Mouse (Mus musculus): ENCODE data around the gene Pbx3. TPM values are rescaled to one million over a fixed set of nuclear protein-coding genes. Genes with fewer than 3 reads are reported as not detected.

The Pbx3 gene
- polyA plus RNA-seq, 1 experiment from 2014 or later = 4.5 TPM

- no peaks in the 10 kb centered on the region for H3K9me3 ChIP-seq (replicated peaks; ENCODE audit: control insufficient read depth, low read length)
- no peaks in the 10 kb centered on the region for H3K27me3 ChIP-seq (ENCODE audit: control insufficient read depth, insufficient read depth, low read depth, low read length)
- 2% methylated on average over 15 of the region's 15 CpGs for WGBS (ENCODE audit: insufficient replicate concordance)
- no peak overlapping the region for H3K27ac ChIP-seq (ENCODE audit: low read length)
- H3K4me3 ChIP-seq (ENCODE audit: low read depth, low read length) = peak overlapping the region; percentile 57
- peak; percentile 59 for ATAC-seq (ENCODE audit: low read depth)
- no peaks in the 10 kb centered on the region for H3K4me1 ChIP-seq (ENCODE audit: control insufficient read depth, low read depth, low read length)
- peak overlapping the region; percentile 69 for H3K4me2 ChIP-seq (ENCODE audit: low read depth, low read length)
- no peaks in the 10 kb centered on the region for H3K36me3 ChIP-seq (ENCODE audit: control insufficient read depth, insufficient read depth)
- H3K9ac ChIP-seq (ENCODE audit: low read depth, low read length) = peak overlapping the region; percentile 41; the same call in 1 of the 2 replicates
Measured at GRCm38 (mm10) chr2:34249141-34249960, 123.6 kb downstream of the Pbx3 start.

- H3K9me3 ChIP-seq (replicated peaks; ENCODE audit: control insufficient read depth, low read length) = no peaks in the 10 kb centered on the region
Measured at GRCm38 (mm10) chr2:34240885-34241284, 132.1 kb downstream of the Pbx3 start.

GRCm38 (mm10) chr2:34239315-34239858 is 133.6 kb downstream of the Pbx3 start:
- H3K4me2 ChIP-seq (ENCODE audit: low read depth, low read length) = no peak overlapping the region
- no peak overlapping the region for H3K27ac ChIP-seq (ENCODE audit: low read length)
- ATAC-seq (ENCODE audit: low read depth) = no peak
- no peaks in the 10 kb centered on the region for H3K9me3 ChIP-seq (replicated peaks; ENCODE audit: control insufficient read depth, low read length)
- no peak overlapping the region for H3K4me3 ChIP-seq (ENCODE audit: low read depth, low read length)
- no peaks in the 10 kb centered on the region for H3K36me3 ChIP-seq (ENCODE audit: control insufficient read depth, insufficient read depth)
- no peak overlapping the region for H3K9ac ChIP-seq (ENCODE audit: low read depth, low read length)
- no peaks in the 10 kb centered on the region for H3K4me1 ChIP-seq (ENCODE audit: control insufficient read depth, low read depth, low read length)
- H3K27me3 ChIP-seq (ENCODE audit: control insufficient read depth, insufficient read depth, low read depth, low read length) = no peaks in the 10 kb centered on the region
- WGBS (ENCODE audit: insufficient replicate concordance) = 76% methylated on average over 4 of the region's 4 CpGs

More at GRCm38 (mm10) chr2:34240885-34241284, 132.1 kb downstream of the Pbx3 start:
- Histone ChIP-seq H3K4me1 (ENCODE audit: control insufficient read depth, low read depth, low read length) (no peaks in the 10 kb centered on the region), H3K9ac (ENCODE audit: low read depth, low read length) (no peak overlapping the region), H3K27ac (ENCODE audit: low read length) (no peak overlapping the region), H3K27me3 (ENCODE audit: control insufficient read depth, insufficient read depth, low read depth, low read length) (no peaks in the 10 kb centered on the region), H3K4me3 (ENCODE audit: low read depth, low read length) (no peak overlapping the region), H3K36me3 (ENCODE audit: control insufficient read depth, insufficient read depth) (no peaks in the 10 kb centered on the region), H3K4me2 (ENCODE audit: low read depth, low read length) (no peak overlapping the region)
- no peak for ATAC-seq (ENCODE audit: low read depth)

- Histone ChIP-seq H3K9ac (ENCODE audit: low read depth, low read length) (no peak overlapping the region), H3K4me1 (ENCODE audit: control insufficient read depth, low read depth, low read length) (no peaks in the 10 kb centered on the region; the same call in 1 of the 2 replicates), H3K36me3 (ENCODE audit: control insufficient read depth, insufficient read depth) (no peaks in the 10 kb centered on the region), H3K27ac (ENCODE audit: low read length) (no peak overlapping the region), H3K4me2 (ENCODE audit: low read depth, low read length) (peak overlapping the region; percentile 24; the same call in 1 of the 2 replicates), H3K4me3 (ENCODE audit: low read depth, low read length) (no peak overlapping the region), H3K27me3 (ENCODE audit: control insufficient read depth, insufficient read depth, low read depth, low read length) (no peaks in the 10 kb centered on the region), H3K9me3 (replicated peaks; ENCODE audit: control insufficient read depth, low read length) (no peaks in the 10 kb centered on the region)
- 45% methylated on average over 8 of the region's 8 CpGs for WGBS (ENCODE audit: insufficient replicate concordance)
- ATAC-seq (ENCODE audit: low read depth) = peak; percentile 19; the same call in 1 of the 2 replicates
Measured at GRCm38 (mm10) chr2:34235467-34236075, 137.4 kb downstream of the Pbx3 start.

- no peaks in the 10 kb centered on the region for H3K27me3 ChIP-seq (ENCODE audit: control insufficient read depth, insufficient read depth, low read depth, low read length)
- ATAC-seq (ENCODE audit: low read depth) = no peak
- no peak overlapping the region for H3K4me3 ChIP-seq (ENCODE audit: low read depth, low read length)
- WGBS (ENCODE audit: insufficient replicate concordance) = 73% methylated on average over 1 of the region's 1 CpGs
- no peaks in the 10 kb centered on the region for H3K36me3 ChIP-seq (ENCODE audit: control insufficient read depth, insufficient read depth)
- H3K4me1 ChIP-seq (ENCODE audit: control insufficient read depth, low read depth, low read length) = no peaks in the 10 kb centered on the region; the same call in 1 of the 2 replicates
- no peak overlapping the region for H3K9ac ChIP-seq (ENCODE audit: low read depth, low read length)
- H3K4me2 ChIP-seq (ENCODE audit: low read depth, low read length) = no peak overlapping the region
- H3K27ac ChIP-seq (ENCODE audit: low read length) = no peak overlapping the region
- no peaks in the 10 kb centered on the region for H3K9me3 ChIP-seq (replicated peaks; ENCODE audit: control insufficient read depth, low read length)
Measured at GRCm38 (mm10) chr2:34234274-34234673, 138.7 kb downstream of the Pbx3 start.

GRCm38 (mm10) chr2:34233271-34233670 is 139.7 kb downstream of the Pbx3 start:
- H3K4me3 ChIP-seq (ENCODE audit: low read depth, low read length) = no peak overlapping the region
- H3K9me3 ChIP-seq (replicated peaks; ENCODE audit: control insufficient read depth, low read length) = no peaks in the 10 kb centered on the region
- H3K9ac ChIP-seq (ENCODE audit: low read depth, low read length) = no peak overlapping the region
- H3K36me3 ChIP-seq (ENCODE audit: control insufficient read depth, insufficient read depth) = no peaks in the 10 kb centered on the region
- H3K4me2 ChIP-seq (ENCODE audit: low read depth, low read length) = no peak overlapping the region
- no peak for ATAC-seq (ENCODE audit: low read depth)
- H3K27me3 ChIP-seq (ENCODE audit: control insufficient read depth, insufficient read depth, low read depth, low read length) = no peaks in the 10 kb centered on the region
- H3K27ac ChIP-seq (ENCODE audit: low read length) = no peak overlapping the region
- H3K4me1 ChIP-seq (ENCODE audit: control insufficient read depth, low read depth, low read length) = no peaks in the 10 kb centered on the region; the same call in 1 of the 2 replicates
- 81% methylated on average over 5 of the region's 5 CpGs for WGBS (ENCODE audit: insufficient replicate concordance)

GRCm38 (mm10) chr2:34227688-34228087 is 145.3 kb downstream of the Pbx3 start:
- H3K4me3 ChIP-seq (ENCODE audit: low read depth, low read length) = no peak overlapping the region
- no peaks in the 10 kb centered on the region for H3K27me3 ChIP-seq (ENCODE audit: control insufficient read depth, insufficient read depth, low read depth, low read length)
- ATAC-seq (ENCODE audit: low read depth) = no peak
- 76% methylated on average over 4 of the region's 4 CpGs for WGBS (ENCODE audit: insufficient replicate concordance)
- H3K27ac ChIP-seq (ENCODE audit: low read length) = no peak overlapping the region
- H3K9me3 ChIP-seq (replicated peaks; ENCODE audit: control insufficient read depth, low read length) = no peaks in the 10 kb centered on the region
- no peaks in the 10 kb centered on the region; the same call in 1 of the 2 replicates for H3K4me1 ChIP-seq (ENCODE audit: control insufficient read depth, low read depth, low read length)
- H3K4me2 ChIP-seq (ENCODE audit: low read depth, low read length) = no peak overlapping the region
- no peaks in the 10 kb centered on the region for H3K36me3 ChIP-seq (ENCODE audit: control insufficient read depth, insufficient read depth)
- no peak overlapping the region for H3K9ac ChIP-seq (ENCODE audit: low read depth, low read length)

- H3K36me3 ChIP-seq (ENCODE audit: control insufficient read depth, insufficient read depth) = no peaks in the 10 kb centered on the region
Measured at GRCm38 (mm10) chr2:34225470-34225869, 147.5 kb downstream of the Pbx3 start.

GRCm38 (mm10) chr2:34221477-34221876 is 151.5 kb downstream of the Pbx3 start:
- Histone ChIP-seq H3K4me3 (ENCODE audit: low read depth, low read length) (no peak overlapping the region), H3K4me1 (ENCODE audit: control insufficient read depth, low read depth, low read length) (no peaks in the 10 kb centered on the region), H3K27ac (ENCODE audit: low read length) (no peak overlapping the region), H3K4me2 (ENCODE audit: low read depth, low read length) (no peak overlapping the region), H3K27me3 (ENCODE audit: control insufficient read depth, insufficient read depth, low read depth, low read length) (no peaks in the 10 kb centered on the region), H3K9ac (ENCODE audit: low read depth, low read length) (no peak overlapping the region), H3K36me3 (ENCODE audit: control insufficient read depth, insufficient read depth) (no peaks in the 10 kb centered on the region), H3K9me3 (replicated peaks; ENCODE audit: control insufficient read depth, low read length) (no peaks in the 10 kb centered on the region)
- ATAC-seq (ENCODE audit: low read depth) = no peak
- 77% methylated on average over 3 of the region's 3 CpGs for WGBS (ENCODE audit: insufficient replicate concordance)

More at GRCm38 (mm10) chr2:34225470-34225869, 147.5 kb downstream of the Pbx3 start:
- no peak for ATAC-seq (ENCODE audit: low read depth)
- Histone ChIP-seq H3K4me3 (ENCODE audit: low read depth, low read length) (no peak overlapping the region), H3K9me3 (replicated peaks; ENCODE audit: control insufficient read depth, low read length) (no peaks in the 10 kb centered on the region), H3K9ac (ENCODE audit: low read depth, low read length) (no peak overlapping the region), H3K4me1 (ENCODE audit: control insufficient read depth, low read depth, low read length) (no peaks in the 10 kb centered on the region), H3K4me2 (ENCODE audit: low read depth, low read length) (no peak overlapping the region), H3K27me3 (ENCODE audit: control insufficient read depth, insufficient read depth, low read depth, low read length) (no peaks in the 10 kb centered on the region), H3K27ac (ENCODE audit: low read length) (no peak overlapping the region)
- WGBS (ENCODE audit: insufficient replicate concordance) = 68% methylated on average over 6 of the region's 6 CpGs

Measured in liver, embryonic 16.5 days (tissue).